In the genomic region with DNA sequence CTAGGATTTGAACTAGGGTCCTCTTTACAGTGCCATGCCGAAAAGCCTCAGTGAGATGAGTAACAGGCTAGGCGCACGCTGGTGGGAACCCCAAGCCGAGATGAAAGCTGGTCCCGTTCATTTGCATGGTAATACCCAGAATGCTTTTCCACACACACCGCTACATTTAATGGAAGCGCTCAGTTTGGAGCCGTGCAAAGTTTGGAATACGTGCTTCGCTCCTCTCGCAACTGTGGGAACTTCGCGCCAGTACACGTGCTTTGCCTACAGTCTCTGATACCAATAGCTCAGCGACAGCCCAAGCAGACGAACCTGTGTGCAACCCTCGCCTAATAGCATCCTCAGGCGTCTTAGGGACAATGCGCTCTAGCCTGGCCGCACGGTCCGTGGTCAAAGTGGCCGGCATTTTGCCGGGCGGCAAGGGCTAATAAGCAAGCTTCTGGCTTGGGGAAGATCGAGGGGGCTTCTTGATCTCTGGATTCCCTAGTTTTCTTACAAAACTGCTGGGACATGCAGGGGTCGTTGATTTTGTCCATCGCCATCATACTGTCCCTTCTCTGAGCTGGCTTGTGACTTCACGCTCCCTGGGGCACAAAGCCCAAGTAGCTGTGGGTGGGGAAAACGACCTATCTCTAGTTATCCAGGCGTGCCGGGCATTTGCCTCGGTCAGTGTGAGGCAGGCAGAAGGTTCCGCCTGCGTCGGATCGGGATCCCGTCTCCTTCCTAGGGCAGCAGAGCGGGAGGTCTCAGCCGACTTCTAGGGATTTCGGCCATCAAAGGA, we compare ENCODE assay signal across 8 mouse cellular contexts. TPM values are rescaled to one million over a fixed set of nuclear protein-coding genes. Genes with fewer than 3 reads are reported as not detected.
DNase-seq lines count a peak whose midpoint lies in the region; ATAC-seq and TF ChIP-seq lines count a peak whose summit lies in the region.

A gene (plus strand): TSS at position 354 of the 781 bp plus-strand sequence.

- peak; percentile 16 for ATAC-seq in embryonic facial prominence, embryonic 11.5 days (replicated peaks; ENCODE audit: insufficient number of reproducible peaks, low FRiP score, low TSS enrichment, low read depth)
- peak; percentile 49 for ATAC-seq in limb, embryonic 11.5 days (ENCODE audit: insufficient number of reproducible peaks, low FRiP score, low TSS enrichment, low read depth)
- ATAC-seq in midbrain, embryonic 12.5 days (ENCODE audit: low FRiP score, low read depth) = peak; percentile 9; the same call in 1 of the 2 replicates

- whole genome bisulfite sequencing in embryonic facial prominence, embryonic 11.5 days = under 1% methylated on average over 41 of the region's 41 CpGs
- under 1% methylated on average over 41 of the region's 41 CpGs for WGBS in limb, embryonic 11.5 days
- under 1% methylated on average over 41 of the region's 41 CpGs for WGBS in midbrain, embryonic 12.5 days

- H3K9me3 ChIP-seq in embryonic facial prominence, embryonic 11.5 days (replicated peaks; ENCODE audit: control insufficient read depth, low read length) = no peaks in the 10 kb centered on the region
- H3K9me3 ChIP-seq in limb, embryonic 11.5 days (ENCODE audit: control insufficient read depth, low read length) = no peaks in the 10 kb centered on the region
- H3K9me3 ChIP-seq in midbrain, embryonic 12.5 days = no peaks in the 10 kb centered on the region

- H3K36me3 ChIP-seq in C2C12 (ENCODE audit: control insufficient read depth, insufficient read depth) = peaks cover 23% of the 10 kb centered on the region
- peaks cover 2% of the 10 kb centered on the region; the same call in 1 of the 2 replicates for H3K36me3 ChIP-seq in embryonic facial prominence, embryonic 11.5 days (replicated peaks; ENCODE audit: control insufficient read depth, insufficient read depth, low read depth, low read length)
- H3K36me3 ChIP-seq in limb, embryonic 11.5 days (ENCODE audit: control insufficient read depth, insufficient read depth, low read length) = peaks cover 10% of the 10 kb centered on the region; the same call in 1 of the 2 replicates
- H3K36me3 ChIP-seq in midbrain, embryonic 12.5 days = peaks cover 6% of the 10 kb centered on the region

- H3K27ac ChIP-seq in embryonic facial prominence, embryonic 11.5 days (replicated peaks; ENCODE audit: low read depth, low read length) = peak within 1 kb of the TSS; percentile 100
- peak within 1 kb of the TSS; percentile 99 for H3K27ac ChIP-seq in limb, embryonic 11.5 days (replicated peaks; ENCODE audit: low read depth, low read length)
- H3K27ac ChIP-seq in midbrain, embryonic 12.5 days (replicated peaks) = peak within 1 kb of the TSS; percentile 100

- H3ac ChIP-seq in C2C12 (ENCODE audit: control insufficient read depth, insufficient read length, low read depth) = peak within 1 kb of the TSS; percentile 98

- H3K4me3 ChIP-seq in C2C12 (ENCODE audit: insufficient read depth, poor library complexity, severe bottlenecking) = peak within 1 kb of the TSS; percentile 77
- H3K4me3 ChIP-seq in embryonic facial prominence, embryonic 11.5 days (ENCODE audit: low read depth, low read length) = peak within 1 kb of the TSS; percentile 94
- H3K4me3 ChIP-seq in limb, embryonic 11.5 days (ENCODE audit: low read depth, low read length) = peak within 1 kb of the TSS; percentile 91
- peak within 1 kb of the TSS; percentile 74 for H3K4me3 ChIP-seq in midbrain, embryonic 12.5 days

- TF ChIP-seq CTCF in C2C12 (IDR thresholded peaks at IDR 0.05; ENCODE audit: control insufficient read depth, insufficient read depth, insufficient read length) = no peak

- H3K4me2 ChIP-seq in embryonic facial prominence, embryonic 11.5 days (ENCODE audit: low read depth, low read length) = peak within 1 kb of the TSS; percentile 98
- peak within 1 kb of the TSS; percentile 100 for H3K4me2 ChIP-seq in limb, embryonic 11.5 days (ENCODE audit: low read depth, severe bottlenecking)
- peak within 1 kb of the TSS; percentile 99 for H3K4me2 ChIP-seq in midbrain, embryonic 12.5 days (replicated peaks)

- H3K79me2 ChIP-seq in C2C12 (ENCODE audit: control insufficient read depth, insufficient read depth) = peaks cover 38% of the 10 kb centered on the region

- H3K27me3 ChIP-seq in C2C12 (ENCODE audit: control insufficient read depth, insufficient read depth, insufficient read length) = no peaks in the 10 kb centered on the region
- no peaks in the 10 kb centered on the region for H3K27me3 ChIP-seq in embryonic facial prominence, embryonic 11.5 days (ENCODE audit: control insufficient read depth, insufficient read depth, low read length)
- no peaks in the 10 kb centered on the region for H3K27me3 ChIP-seq in limb, embryonic 11.5 days (ENCODE audit: control insufficient read depth, insufficient read depth, low read length)
- H3K27me3 ChIP-seq in midbrain, embryonic 12.5 days = peaks cover 5% of the 10 kb centered on the region; the same call in 1 of the 2 replicates

- DNase-seq in adrenal gland, adult 8-10 months = no peak
- DNase-seq in embryonic facial prominence, embryonic 11.5 days (ENCODE audit: low spot score) = peak; percentile 76
- DNase-seq in heart, adult 8-10 months (ENCODE audit: low spot score) = no peak
- DNase-seq in kidney, adult 18-20 months = peak; percentile 64
- peak; percentile 76 for DNase-seq in limb, embryonic 11.5 days (ENCODE audit: low spot score)
- DNase-seq in spleen, adult 18-20 months = peak; percentile 18 to 41

- H3K79me3 ChIP-seq in C2C12 (ENCODE audit: low read depth) = peaks cover 36% of the 10 kb centered on the region

- peaks cover 4% of the 10 kb centered on the region for H3K4me1 ChIP-seq in embryonic facial prominence, embryonic 11.5 days (ENCODE audit: control insufficient read depth, insufficient read depth, low read length)
- peaks cover 6% of the 10 kb centered on the region for H3K4me1 ChIP-seq in limb, embryonic 11.5 days (ENCODE audit: control insufficient read depth, insufficient read depth, low read length)
- H3K4me1 ChIP-seq in midbrain, embryonic 12.5 days = peaks cover 21% of the 10 kb centered on the region

- peak within 1 kb of the TSS; percentile 98 for H3K9ac ChIP-seq in embryonic facial prominence, embryonic 11.5 days (replicated peaks; ENCODE audit: low read length)
- peak within 1 kb of the TSS; percentile 100 for H3K9ac ChIP-seq in limb, embryonic 11.5 days (ENCODE audit: low read length)
- peak within 1 kb of the TSS; percentile 97 for H3K9ac ChIP-seq in midbrain, embryonic 12.5 days (replicated peaks)

TF ChIP-seq in C2C12, 6 proteins besides CTCF, POLR2A, EP300 and RAD21:
- TF ChIP-seq MYOD1 (IDR thresholded peaks at IDR 0.05; ENCODE audit: control insufficient read depth, insufficient read length, low read depth) = no peak
- TF ChIP-seq MAX (IDR thresholded peaks at IDR 0.05) = peak; percentile 9

RNA-seq across cellular contexts. Expression of the gene that starts here (rescaled TPM):
- polyA plus RNA-seq in C2C12 (2012; fragmentation: generic; extraction: Trizol) = 29.6 TPM
- total RNA-seq in adrenal gland, adult 8-10 months (2022) = 10 to 100 TPM; 31.9 to 47.9 (median 40.5) TPM
- polyA plus RNA-seq in embryonic facial prominence, embryonic 11.5 days (2014; fragmentation: Nextera tagmentation; extraction: Ambion mirVana) = 72.6 and 73.2 TPM in 2 replicates
- total RNA-seq in heart, adult 8-10 months (2022) = 10 to 100 TPM; 21.3 to 33.6 (median 25.4) TPM
- 64.6 and 72.3 TPM in 2 replicates for polyA plus RNA-seq in limb, embryonic 11.5 days (2014; fragmentation: Nextera tagmentation; extraction: Ambion mirVana)
- 140 and 154 TPM in 2 replicates for polyA plus RNA-seq in midbrain, embryonic 12.5 days (2016; fragmentation: Nextera tagmentation; extraction: Ambion mirVana)

Comparison
In these comparisons a context has a peak if more than half of its experiments do, and no peak if none do; other contexts are left out.
1. DNase-seq: peak in embryonic facial prominence, embryonic 11.5 days (single experiment), kidney, adult 18-20 months (single experiment), limb, embryonic 11.5 days (single experiment) and spleen, adult 18-20 months (2 of 2); none in adrenal gland, adult 8-10 months (single experiment) and heart, adult 8-10 months (single experiment).
2. Peak in every context shown above with its lines, with median percentiles within 50 percentile points of each other: H3K4me3 ChIP-seq, ATAC-seq, H3K27ac ChIP-seq, H3K4me2 ChIP-seq and H3K9ac ChIP-seq.